Mouse (Mus musculus) layer of hippocampus, adult 8-10 months (tissue): ENCODE measurements around the gene 9130023H24Rik. TPM values are rescaled to one million over a fixed set of nuclear protein-coding genes. Genes with fewer than 3 reads are reported as not detected.

ENCODE experiments used
- DNase-seq, 2 experiments: peaks; one replicate each; pipeline ENCODE4 v3.0.0; 2022; ENCODE audit warnings: low spot score in 2 of 2
- total RNA-seq, 4 experiments: library from RNA; stranded (reverse); gene quantifications; 2 replicates each; pipeline ENCODE4 v1.2.4; 2022

The 9130023H24Rik gene
- total RNA-seq: 1 to 10 TPM; 3.5 to 5.0 (median 3.7) TPM

DNA sequence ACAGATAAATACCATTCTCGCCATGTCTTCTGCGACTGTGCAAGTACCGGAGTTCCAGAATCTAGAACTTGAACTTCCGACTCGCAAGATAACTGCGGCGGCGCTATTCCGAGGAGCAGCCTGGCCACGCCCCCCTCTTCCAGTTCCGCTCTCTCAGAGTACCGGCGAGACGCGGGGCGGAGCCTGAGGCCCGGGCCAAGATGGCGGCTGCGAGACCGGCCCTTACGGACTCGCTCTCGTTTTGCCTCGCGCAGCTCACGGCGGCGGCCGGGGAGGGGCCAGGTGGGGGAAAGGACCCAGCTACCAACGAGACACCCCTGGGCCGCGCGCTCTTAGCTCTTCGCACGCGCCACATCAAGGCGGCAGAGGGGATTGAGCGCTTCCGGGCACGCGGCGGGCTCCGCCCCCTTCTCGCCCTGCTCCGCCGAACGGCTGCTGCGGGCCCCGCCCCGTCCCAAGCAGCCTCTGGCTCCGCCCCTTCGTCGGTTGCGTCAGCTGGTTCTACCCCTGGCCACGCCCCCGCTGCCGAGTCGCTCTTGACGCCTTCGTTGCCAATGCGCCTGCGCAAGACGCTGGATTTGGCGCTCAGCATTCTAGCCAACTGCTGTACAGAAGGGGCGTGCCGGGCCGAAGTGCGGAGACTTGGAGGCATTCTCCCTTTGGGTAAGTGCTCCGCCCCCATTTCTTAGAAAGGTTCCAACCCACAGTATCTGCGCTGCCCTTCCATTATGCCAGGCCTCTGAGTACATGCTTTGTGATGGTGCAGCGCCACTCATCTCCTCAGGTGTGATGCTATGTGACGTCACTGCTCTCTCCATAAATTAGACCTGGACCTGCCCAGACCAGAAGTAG, at the start of gene 9130023H24Rik:
9130023H24Rik (minus strand) TSS at position 105 of the 852 bp plus-strand sequence.
- DNase-seq: peak; percentile 98

DNA sequence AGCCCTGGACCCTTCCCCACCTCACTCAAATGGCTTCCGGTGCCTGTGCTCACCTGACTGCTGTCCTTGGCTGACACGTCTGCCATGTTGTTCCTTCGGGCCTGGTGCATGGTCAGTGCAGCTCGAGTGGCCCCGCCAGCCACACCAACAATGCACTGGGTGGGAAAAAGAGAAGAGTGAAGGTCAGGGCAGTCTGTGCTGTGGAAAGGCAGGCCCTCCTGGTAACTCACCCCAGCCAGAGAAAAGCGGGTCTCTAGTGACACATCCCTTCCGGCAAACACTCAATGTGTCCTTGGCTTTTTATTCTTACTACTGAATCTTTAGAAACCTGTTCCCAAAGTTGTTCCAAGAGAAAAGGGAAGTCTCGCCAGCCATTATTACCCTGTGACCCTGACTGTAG, 47.2 kb upstream of the 9130023H24Rik start:
- no peak for DNase-seq

DNA sequence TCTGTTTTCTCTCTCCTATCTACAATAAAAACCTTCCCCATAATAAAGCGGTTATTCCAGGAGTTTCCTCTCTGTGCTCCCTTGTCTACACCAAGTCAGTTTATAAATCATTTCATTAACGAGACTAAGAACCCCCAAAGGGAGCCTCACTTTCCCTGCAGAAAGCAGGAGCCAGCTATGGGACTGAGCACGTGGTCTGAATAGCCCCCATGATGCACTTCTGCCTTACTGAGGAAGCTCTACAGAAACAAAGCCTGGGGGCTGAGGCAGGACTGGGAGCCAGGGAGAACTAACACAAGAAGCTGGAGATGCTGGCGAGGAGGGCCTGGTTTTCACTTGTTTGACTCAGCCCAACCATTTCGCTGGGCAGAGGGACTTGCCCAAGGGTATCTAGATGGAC, 46.2 kb upstream of the 9130023H24Rik start:
- no peak for DNase-seq

DNA sequence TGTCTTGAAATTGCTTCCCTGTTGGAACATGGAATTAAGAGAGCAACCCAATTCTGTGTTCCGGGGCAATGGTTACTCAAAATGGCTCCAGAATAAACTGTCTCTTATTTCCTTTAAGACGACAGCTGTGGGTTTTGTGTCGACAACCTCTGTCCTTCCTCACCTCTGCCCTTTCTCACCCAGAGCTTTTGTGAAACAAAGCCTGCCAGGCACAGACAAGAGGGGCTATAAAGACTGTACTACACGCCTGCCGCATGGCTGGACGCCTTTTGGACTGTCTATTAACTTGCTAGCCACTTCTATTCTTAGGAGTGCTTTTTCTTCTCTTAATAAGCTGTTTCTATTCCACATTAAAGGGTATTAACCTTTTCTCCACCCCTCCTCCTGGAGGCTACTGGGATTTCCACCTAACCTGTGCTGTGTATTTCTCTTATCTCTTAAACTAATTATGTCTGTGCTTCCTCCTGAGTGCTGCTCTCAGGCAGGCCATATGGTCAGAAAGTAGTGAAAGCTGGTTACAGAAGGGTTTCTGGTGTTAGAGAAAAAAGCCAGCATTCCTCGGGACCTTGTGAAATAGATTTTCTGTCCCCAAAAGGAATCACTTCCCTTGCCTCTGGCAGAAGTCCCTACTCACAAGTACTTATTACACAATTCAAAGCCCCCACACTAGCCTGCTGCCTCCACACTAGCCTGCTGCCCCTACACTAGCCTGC, 44.9 kb upstream of the 9130023H24Rik start:
- DNase-seq: no peak

DNA sequence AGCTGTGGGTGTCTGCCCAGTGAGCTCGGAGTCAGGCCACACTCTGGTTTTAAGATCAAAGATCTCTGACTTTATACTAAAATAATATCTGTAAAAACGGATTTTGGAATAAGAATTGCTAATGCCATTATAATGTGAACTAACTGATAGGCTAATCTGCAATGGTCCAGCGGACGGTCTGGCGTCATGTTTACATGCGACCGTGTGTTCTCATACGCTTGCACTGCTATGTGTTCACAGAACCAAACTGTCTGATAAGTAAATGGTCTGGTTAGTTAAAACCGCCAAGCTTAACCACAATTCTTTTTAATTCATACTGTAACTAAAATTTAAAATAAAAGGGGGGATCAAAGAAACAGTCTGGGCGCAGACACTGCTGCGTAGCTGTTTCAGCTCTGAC, 43.9 kb upstream of the 9130023H24Rik start:
- no peak for DNase-seq

DNA sequence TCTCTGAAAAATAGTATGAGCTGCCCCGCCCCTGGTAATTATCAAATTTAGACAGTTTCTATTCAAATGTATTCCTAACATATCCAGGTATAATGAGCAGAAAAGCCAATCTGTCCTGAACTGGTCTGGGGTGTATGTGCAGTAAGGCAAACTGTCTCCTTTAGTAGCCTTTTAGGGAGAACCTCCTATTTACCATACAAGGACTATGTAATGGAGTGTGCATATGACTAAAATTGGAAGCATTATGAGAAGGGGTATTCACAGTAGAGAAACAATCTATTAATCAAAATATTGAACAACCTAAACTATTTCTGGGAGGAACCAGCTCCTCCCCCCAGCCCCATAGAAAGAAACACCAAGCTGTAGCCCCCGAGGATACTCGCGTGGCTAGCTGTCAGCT, 41.9 kb upstream of the 9130023H24Rik start:
- DNase-seq: no peak

DNA sequence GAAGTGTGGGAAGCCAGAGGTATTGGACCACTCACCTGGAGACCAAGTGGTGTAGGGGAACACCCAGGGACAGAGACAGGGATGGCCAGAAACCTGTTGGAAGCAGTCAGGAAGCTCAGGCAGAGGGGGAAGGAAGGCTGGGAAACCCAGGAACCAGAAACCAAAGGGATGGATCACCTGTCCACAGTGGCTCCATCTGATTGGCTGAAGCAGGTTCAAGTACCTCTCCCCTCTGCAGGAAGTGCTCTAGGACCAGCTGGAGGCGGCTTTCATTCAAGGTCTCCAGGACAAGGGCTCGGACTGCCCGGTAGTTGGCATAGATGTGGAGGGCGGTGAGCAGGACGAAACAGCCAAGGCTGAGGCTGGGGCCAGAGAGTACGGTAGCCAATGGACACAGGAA, 38.2 kb upstream of the 9130023H24Rik start:
- no peak for DNase-seq

DNA sequence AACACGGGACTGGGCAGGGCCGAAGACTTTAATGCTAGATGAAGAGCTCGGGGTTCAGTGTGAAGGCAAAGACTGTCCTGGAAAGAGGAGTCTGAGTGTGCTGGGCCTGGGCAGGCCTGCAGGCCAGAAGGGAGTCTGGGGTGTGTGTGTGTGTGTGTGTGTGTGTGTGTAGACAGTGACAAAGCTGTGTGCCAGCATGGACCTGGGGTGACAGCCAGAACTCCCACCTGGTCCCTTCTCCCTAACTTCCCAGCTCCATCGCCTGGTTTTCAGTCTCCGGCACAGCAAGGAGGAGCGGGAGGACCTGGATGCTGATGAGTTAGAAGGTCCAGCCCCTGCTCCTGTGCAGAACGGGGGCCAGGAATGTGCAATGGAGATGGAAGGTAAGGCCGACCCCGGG, 33.7 kb upstream of the 9130023H24Rik start:
- no peak for DNase-seq

DNA sequence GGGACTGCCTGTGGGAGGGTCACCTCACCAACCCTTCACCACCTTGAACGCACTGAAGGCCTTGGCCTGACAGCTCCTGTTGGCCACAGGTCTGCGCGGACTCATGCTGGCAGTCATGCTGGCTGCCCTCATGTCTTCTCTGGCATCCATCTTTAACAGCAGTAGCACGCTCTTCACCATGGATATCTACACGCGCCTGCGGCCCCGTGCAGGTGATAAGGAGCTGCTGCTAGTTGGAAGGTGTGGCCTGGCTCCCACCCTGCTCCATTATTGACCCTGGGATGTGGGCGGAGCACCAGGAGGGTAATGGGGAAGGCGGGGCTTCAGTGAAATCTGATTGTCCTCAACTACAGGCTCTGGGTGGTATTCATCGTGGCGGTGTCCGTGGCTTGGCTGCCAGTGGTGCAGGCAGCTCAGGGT, 32.6 kb upstream of the 9130023H24Rik start:
- no peak for DNase-seq

DNA sequence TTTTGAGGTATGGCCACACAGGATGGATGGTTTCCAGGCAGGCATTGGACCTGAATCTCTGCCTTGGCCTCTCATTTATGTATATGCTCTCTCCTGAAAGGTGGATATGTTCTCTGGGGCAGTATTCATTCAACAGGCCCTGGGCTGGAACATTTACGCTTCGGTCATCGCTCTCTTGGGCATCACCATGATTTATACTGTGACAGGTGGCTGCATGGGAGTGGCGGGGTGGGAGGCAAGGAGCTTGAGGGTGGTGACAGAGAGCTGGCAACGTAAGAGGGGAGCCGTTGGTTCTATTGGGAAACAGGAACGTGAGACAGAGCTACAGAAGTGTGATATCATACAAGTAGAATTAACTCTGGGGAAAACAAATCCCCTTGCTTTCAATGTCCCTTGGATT, 30.0 kb upstream of the 9130023H24Rik start:
- DNase-seq: no peak

DNA sequence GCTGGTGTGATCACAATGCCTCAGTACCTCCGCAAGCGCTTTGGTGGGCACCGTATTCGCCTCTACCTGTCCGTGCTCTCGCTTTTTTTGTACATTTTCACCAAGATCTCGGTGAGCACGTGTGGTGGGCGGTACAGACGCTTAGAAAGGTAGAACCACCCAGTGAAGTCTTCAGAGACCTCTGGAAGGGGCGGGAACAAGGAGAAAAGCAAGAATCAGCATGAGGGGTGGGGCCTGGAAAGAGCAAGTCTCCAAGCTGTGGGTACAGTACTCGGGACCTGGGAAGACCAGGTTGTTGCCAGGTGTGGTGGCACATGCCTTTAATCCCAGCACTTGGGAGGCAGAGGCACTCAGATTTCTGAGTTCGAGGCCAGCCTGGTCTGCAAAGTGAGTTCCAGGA, 29.6 kb upstream of the 9130023H24Rik start:
- DNase-seq: no peak

DNA sequence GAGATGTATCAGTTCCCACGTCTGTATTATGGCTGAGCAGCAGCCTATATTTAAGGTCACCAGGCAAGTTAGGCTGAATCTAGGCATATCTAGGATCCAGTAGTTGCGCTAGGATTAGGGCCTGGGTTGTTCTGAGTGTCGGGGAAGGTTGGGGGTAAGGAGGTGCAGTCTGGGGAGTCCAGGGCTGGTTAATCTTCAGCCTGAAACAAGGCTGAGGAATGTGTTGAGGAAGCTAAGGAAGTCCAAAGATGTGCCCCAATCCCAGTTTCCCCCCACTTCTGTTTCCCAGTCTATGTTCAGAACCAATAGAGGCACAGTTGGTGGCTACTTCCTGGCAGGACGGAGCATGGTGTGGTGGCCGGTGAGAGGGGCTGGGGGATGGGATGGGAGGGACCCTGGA, 28.2 kb upstream of the 9130023H24Rik start:
- no peak for DNase-seq

DNA sequence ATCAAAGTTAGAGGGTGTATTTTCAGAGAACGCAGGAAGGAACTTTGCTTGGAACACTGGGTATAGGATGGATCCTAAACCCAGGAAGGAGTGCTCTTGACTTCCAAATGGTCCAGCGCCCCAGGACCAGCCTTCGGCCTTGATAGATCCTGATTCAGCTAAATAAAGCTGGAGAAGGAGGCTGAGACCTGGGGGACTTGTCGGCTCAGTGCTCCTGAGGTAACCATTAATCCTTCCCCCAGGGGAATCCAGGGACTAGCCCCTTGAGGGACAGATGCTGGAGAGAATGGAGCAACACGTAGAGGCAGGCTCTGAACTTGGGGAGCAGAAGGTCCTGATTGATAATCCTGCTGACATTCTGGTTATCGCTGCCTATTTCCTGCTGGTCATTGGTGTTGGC, 27.6 kb upstream of the 9130023H24Rik start, which contains the start of gene Slc5a2:
Slc5a2 (plus strand) TSS at position 247 of the 400 bp plus-strand sequence.
- DNase-seq: no peak

DNA sequence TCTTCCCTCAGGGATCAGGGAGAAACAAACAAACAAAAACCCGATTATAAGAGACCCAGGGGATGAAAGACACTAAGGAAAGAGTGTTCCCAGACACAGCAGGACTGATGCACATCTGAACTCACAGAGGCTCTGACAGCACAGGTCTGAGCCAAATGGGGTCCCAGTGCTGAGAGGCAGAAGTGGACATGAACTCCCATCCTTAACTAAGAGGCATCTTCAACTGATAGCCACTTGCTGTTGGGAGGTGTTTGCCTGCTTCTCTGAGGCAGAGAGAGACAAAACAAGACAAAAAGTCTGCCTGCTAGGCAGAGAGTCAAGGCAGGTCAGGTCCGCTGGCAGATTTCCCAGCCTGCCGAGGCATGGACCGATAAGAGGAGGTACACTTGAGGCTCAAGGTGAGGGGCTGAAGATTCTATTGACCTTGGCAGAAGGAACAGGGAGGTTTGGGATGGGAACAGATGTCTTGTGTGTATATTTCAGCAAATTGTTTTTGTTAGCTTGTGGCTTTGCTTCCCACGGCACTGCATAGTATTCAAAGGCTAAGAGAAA, 19.0 kb upstream of the 9130023H24Rik start:
- DNase-seq: no peak

DNA sequence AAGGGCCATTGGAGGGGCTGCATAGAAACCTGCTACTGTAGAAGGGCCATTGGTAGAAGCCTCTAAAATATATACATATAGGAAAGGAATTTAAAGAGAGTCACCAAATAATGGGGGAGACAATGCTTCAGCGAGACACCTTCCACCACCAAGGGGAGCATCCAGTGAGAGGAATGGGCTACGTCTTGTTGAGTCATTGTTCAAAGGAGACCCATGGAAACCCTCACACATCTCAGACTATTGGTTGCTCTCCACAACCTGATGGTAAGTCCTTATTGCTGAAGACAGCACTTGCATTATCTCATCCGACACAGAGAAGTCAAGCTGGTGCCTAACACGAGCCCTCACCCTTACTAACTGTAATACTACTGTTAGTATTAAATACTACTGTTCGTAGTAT, 17.9 kb upstream of the 9130023H24Rik start:
- no peak for DNase-seq

DNA sequence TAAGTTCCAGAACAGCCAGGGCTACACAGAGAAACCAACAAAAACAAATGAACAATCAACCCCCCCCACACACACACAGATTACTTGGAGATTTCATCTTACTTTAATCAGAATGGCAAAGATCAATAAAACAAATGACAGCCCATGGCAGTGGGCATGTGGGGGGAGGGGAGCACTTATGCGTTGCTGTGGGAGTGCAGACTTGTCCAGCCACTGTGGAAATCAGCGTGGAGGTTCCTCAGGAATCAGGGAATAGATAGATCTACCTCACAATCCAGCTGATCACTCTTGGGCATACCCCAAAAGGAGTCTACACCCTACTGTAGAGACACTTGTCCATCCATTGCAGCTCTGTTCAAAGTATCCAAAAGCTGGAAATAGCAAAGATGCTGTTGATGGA, 17.1 kb upstream of the 9130023H24Rik start:
- no peak for DNase-seq

DNA sequence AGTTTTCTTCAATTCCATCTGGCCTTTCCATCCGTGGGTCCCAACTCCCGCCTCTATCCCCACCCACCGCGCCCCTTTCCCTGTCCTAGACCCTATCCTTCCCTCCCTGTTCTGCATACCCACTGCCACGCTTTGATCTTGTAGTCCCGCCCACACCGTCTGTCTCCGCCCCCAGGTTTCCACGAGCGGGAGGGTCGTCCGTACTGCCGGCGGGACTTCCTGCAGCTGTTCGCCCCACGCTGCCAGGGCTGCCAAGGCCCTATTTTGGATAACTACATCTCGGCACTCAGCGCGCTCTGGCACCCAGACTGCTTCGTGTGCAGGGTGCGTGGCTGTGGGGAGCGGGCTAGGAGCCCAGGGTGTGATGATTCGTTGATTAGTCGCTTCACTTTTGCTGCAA, 14.8 kb upstream of the 9130023H24Rik start:
- peak; percentile 79 to 82 for DNase-seq

DNA sequence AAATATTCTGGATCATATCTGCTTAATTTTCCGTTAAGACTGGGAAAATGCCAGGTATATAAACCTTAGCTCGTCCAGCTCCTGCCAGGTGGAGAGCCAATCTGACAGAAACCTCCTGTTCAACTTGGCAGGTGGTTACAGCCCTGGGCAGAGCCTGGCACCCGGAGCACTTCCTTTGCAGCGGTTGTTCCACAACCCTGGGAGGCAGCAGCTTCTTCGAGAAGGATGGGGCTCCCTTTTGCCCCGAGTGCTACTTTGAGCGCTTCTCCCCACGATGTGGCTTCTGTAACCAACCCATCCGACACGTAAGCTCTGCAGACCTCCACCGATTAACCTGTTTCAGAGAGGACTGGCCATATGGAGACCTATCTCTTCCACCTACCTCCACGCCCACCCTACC, 14.1 kb upstream of the 9130023H24Rik start:
- DNase-seq: no peak

DNA sequence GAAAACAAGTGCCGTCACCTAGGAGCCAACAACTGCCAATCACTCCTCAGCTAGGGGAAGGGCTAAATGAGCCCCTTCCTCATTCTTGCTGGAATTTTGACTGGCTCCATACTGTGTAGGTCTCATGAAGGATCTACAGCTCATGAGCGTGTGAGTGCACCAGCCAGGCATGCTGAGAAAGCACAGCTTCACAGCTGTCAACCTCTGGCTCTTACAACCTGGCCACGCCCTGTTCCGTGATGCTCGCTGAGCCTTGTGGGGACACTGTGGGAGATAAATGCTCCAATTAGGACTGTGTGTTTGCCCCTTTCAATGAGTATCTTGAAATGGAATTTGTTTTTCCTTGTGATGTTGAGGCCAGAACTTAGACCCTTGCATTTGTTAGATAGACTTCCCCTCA, 12.2 kb upstream of the 9130023H24Rik start:
- no peak for DNase-seq

DNA sequence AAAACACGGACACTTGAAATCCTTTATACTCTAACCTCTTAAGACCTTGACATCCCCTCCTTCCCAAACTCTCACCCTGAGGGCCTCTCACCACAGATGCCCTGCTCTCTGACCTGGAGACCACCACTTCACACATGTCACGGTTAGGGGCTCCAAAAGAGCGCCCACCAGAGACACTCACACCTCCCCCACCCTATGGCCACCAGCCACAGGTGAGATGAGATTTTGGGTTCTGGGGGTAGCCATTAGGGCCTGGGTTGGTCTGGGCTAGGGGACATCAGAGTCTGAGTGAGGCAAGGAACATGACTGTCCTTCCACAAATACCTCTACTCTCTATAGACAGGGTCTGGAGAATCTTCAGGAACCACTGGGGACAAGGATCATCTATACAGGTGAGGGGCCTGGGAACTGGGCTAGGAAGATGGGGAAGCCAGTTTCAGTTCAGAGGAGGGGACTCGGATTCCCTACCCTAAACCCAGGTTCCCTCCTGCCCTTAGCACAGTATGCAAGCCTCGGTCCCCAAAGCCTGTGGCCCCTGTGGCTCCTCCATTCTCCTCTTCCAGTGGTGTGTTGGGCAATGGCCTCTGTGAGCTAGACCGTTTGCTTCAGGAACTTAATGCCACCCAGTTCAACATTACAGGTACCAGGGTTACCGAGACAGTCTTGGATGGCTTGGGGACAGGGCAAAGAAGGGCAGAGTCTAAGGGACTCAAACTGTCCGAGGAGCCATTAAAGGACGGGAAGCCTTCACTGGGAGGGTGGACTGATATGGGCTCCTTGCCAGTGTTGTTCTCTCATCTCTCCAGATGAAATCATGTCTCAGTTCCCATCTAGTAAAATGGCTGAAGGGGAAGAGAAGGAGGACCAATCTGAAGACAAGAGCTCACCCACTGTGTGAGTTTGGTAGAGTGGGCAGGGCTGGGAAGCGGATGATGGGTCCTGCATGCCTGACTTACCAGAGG, 10.5 kb upstream of the 9130023H24Rik start:
- no peak for DNase-seq

DNA sequence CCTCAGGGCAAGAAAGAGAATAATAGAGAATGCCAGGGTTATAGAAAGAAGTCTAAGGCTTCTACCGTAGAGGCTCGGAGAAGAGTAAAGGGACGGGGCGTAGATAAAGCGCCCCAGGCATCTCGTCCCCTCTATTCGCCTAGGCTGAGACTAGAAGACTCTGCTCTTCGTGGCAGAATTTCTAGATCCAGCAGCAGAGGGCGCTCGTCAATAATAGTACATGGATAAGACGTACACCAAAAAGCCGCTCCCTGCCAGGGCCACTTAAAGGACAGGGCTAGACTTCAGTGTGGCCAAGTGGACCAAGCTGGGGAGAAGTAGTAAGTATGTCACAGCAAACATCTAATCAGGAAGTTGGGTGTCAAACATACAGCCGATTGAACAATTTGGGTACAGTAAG, 9.6 kb upstream of the 9130023H24Rik start:
- DNase-seq: peak; percentile 74 to 86
